Mouse (Mus musculus) kidney, postnatal 25 days (tissue): ENCODE measurements around the gene Gm49450.

Experiments used
- DNase-seq, 2 experiments: peaks; one replicate each; pipeline ENCODE4 v3.0.0; 2021; ENCODE audit warnings: mixed read lengths in 2 of 2

Gm49450 gene

DNA sequence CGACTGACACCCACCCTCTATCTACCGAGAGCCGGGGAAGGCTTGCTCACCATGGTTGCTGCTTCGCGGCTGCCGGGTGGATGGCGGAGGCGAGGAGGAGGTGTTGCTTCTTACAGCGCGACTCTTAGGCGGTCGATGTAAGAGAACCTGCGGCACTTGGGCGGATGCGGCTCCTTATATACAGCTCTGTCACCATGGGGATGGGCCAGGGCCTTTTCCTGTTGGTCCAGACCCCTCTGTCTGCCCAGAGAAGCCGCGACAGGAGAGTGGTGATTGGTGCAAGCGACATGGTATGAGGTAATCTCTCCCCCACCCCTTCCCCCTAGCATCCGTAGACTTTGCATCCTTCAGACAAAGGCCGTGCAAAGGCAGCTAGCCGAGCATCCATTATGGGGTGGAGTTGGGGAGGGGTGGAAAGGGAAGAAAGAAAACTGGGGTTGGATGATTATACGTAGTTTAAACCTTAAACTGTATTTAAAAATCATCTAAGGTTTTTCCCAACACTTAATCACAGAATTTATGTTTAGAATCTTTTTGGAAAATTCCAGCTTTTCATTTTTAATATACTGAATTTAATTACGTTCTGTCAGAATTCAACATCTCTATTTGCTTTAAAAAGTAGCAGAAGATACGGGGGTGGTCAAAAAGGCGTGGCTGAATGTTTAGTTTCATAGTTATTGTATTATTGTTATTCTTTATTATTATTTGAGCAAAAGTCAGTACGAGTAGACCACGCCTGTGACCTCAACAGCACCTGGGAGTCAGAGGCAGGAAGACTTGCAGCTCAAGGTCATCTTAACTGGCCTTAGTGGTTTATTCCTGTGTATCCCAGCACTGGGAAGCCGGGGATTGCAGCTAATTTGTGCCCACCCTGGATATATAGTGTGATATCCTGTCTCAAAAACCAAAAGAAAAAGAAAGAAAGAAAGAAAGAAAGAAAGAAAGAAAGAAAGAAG lies at the start of gene Gm49450, which contains the start of gene Tuba1a:
TSS of gene Gm49450 (minus strand) at position 151 of the 956 bp plus-strand sequence.
TSS of gene Tuba1a (minus strand) at position 303 of the 956 bp plus-strand sequence.
- peak; percentile 85 to 94 for DNase-seq

DNA sequence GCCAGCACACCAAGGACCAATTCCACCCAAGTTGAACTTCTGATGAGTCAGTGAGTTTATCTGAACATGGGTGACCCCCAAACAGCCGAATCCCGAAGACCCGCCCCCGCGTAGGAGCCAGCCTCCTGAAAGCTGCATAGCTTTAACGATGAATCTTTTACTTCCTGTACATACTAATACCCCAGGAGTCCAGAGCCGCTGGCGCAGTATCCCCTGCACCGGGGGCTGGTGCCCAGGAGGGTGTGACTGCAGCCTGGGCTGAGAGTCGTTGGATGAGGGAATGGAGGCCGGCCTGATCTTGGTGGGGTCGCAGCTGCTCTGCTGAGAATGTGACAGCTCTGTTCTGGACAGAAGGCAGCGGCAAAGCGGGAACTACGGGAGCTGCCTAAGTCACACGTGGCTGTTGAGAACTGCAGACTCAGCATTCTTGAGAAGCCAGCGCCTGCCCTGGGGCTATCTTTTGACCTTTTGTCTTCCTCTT lies 48.1 kb upstream of the Gm49450 start:
- peak; percentile 58 to 72 for DNase-seq

DNA sequence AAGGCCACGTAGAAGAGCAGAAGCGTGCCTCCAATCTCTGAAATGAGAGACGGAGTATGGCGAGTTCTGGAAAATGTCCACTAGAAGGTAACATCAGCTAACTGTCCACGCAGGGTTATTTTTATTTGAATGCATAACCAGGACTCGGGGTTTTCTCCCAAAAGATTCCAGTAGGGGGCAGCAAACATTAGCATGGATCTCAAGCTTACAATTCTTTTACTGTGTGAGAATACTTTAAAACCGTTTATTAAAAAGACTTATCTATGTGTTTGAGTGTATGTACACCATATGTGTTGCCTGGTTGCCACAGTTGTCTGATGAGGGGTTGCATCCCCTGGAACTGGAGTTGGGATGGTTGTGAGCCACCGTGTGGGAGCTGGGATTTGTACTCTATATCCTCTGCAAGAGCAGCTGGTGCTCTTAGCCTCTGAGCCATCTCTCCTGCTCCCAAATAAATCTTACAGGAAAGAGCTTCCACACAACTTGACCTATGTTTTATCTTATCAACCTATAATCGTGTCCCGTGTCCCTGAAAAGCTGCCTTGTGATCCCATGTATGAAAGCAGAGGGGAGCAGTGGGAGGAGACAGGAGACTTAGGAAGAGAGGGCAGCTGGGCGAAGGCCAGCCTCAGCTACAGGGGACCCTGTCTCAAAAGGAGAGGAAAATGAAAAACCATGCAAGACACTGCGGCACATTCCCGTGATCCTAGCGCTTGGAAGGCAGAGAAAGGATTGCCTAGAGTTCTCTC lies 47.4 kb upstream of the Gm49450 start:
- DNase-seq: peak in 1 of 2 experiments; percentile 86

DNA sequence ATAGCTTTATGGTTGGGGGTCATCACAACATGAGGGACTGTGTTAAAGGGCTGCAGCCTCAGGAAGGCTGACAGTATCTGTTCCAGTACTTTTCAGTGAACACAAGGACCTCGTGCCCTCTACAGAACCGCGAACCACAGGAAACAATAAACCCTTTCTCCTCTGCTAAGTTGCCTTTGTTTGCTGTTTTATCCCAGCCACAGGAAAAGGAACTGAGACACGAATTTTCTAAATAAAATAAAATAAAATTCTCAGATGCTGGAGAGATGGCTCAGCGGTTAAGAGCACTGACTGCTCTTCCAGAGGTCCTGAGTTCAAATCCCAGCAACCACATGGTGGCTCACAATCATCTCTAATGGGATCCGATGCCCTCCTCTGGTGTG lies 45.4 kb upstream of the Gm49450 start:
- DNase-seq: no peak

DNA sequence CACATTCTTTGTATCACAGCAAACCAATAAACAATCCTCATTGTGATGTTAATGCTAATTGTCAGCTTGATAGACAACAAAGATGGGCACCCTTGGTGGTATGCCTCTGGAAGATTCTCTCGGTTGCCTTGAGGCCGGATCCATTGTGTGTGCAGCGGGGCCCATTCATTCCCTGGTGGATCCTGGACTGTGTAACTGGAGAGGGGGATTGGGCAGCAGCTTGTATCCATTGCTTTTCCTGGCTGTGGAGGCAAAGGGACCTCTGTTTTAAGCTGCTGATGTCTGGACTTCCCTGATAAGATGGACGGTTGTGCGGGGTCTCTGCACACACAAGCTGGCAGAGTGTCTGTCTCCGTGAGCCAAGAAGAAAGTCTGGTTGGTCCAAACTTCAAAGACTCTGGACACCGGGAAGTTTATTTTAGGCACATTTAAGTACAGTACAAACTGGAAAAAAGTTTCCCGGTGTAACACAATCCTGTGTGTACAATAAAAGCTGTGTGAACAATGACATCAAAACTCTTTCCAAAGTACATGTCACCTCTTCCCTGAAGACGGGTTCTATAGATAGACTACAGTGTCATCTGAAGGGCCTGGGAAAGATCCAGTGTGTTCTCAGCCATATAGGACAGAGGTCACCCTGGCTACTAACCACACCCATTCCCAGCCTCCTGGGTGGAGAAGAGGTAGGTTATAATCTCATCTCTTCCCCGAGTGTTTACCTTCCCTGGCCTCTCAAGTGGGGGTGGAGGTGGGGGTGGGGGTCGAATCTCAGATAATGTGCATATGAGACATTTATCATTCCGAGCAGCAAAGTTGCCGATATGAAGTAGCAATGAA lies 44.8 kb upstream of the Gm49450 start:
- no peak for DNase-seq

DNA sequence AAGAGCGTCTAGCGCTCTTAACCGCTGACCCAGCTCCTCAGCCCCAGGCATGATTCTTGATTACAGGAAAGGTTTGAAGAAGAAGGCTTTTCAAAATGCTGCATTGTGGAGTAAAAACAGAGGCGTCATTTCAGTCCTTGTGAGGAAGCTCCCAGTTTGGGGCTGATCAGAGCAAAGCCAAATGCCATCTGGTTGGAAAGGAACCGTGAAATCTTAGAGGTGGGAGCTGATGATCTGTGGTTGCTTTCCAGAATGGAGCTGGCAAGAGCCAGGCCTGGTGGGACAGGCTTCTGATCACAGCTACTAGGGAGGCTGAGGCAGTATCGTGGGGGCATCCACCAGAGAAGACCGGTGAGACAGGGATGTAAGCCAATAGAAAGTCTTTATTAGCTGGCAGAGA lies 43.5 kb upstream of the Gm49450 start:
- DNase-seq: no peak

DNA sequence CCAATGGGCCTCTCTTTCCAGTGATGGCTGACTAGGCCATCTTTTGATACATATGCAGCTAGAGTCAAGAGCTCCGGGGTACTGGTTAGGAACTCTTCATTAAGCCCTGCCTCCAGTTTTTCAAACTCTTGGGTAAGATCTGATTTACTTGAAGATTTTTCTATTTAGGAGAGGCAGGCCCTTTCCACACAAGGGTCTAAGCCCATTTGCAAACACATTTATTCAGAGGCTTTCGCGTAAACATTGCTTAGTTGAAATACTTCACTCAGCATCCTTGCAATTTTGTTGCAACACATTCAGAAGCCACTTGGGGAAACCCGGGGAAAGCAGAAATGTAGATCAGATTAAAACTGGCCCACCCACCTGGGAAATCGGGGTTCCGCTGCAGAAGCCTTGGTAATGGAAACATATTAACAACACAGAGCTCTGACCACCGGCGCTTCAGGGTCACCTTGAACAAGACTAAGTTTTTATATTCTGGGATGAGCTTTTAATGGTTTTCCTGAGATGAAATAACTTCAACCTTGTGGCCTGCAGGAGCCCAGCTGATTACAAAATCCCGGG lies 41.7 kb upstream of the Gm49450 start:
- no peak for DNase-seq

DNA sequence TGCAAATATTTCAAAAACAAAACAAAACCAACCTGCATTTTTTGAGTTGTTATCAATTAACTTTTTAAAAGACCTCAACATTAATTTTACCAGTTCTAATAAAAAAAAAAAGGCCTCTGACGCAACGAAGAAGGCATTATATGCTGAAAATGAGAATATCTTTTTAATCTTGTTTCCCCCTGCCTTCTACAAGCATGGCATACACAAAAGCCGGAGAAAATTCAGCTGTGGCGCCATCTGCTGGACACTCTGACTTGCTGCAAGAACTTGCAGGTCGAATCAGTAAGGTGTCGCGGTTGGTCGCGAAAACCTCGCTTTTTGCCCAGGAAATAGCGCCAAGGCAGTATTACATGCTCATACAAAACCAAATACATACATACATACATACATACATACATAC lies 40.5 kb upstream of the Gm49450 start:
- DNase-seq: peak; percentile 92

DNA sequence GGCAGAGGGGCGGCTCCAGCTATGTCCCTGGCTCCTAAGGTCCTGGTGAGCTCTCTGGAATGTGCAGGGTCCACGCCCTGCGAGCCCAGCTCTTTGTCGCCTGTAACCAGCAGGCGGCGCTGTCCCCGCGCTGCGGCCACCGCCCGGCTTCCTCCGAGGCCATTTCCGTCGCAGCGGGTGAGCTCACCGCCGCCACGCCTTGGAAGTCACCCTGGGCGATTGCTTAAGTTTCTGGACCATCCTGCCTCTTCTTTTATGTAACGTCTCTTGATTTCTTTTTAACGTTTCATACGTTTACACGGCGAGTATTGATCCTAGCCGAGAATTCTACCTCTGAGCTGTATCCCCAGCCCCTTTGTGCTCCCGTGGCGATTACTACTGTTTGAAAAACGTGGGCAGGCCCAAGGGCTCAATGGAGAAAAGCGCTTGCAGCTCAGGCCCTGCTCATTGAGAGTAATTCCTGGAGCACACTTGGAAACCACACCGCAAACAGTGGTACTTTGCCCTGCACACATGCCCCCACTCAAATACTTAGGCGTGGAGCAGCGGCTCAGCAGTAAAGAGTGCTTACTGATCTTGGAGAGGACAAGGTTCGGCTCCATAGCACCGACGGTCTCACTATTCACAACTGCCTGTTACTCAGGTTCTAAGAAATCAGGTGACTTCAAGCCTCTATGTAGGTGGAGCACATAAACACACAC lies 39.9 kb upstream of the Gm49450 start:
- DNase-seq: peak; percentile 94 to 95

DNA sequence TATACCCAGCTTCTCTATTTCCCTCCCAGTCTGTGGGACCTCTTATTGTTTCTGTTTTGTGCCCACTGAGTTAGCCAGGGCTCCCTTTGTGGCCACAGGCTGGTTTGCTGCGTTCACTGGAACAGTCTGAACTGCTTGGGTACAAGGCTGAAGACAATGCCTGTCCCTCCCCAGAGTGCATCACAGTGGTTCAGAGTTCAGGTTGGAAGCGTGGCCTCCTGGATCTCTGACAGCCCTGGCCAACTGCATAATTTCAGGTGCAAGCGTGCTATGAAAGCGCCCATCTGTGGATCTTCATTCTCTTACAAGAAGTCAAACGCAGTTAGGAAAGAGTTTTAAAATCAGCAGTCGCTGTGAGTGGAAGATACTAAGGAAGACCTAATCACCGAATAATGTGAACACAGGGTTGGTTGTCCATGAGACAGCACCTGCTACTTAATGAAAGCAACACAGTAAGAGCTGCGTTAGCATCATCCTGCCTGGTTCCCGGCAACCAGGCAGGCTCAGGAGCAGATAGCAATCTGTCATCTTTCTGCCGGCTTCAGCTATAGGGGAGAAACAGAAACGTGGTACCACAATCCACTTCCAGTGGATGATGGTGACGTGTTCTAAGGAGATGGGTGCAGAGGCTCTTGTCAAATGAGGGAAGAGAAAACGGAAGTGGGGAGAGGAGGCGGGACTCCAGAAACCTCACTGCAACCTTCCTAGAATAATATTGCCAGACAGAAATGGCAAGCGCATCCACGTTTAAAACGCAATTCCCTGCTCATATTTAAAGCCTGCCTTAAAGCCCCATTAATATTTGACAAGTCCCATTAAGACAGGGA lies 38.9 kb upstream of the Gm49450 start:
- DNase-seq: peak; percentile 49 to 60

DNA sequence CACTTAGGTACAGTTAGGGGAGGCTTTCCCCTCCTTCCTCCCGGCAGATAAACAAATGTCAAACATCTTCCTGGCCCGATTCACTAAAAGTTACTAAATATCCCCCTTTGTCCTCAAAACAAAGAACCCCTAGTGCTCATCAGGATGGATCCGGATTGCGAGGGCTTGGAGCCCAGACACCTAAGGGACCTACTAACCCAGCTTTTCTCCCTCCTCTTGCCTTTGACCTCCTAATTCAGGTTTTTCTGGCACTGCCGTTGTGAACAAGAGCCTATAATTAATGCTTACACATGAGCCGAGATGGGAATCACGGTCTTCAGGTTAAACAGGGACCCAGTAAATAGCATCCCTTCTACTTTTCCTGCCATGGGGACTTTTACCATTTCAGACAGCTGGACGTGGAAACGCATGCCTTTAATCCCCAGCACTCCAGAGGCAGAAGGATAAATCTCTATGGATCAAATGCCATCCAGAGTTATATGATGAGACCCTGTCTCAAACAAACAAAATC lies 38.2 kb upstream of the Gm49450 start:
- no peak for DNase-seq

DNA sequence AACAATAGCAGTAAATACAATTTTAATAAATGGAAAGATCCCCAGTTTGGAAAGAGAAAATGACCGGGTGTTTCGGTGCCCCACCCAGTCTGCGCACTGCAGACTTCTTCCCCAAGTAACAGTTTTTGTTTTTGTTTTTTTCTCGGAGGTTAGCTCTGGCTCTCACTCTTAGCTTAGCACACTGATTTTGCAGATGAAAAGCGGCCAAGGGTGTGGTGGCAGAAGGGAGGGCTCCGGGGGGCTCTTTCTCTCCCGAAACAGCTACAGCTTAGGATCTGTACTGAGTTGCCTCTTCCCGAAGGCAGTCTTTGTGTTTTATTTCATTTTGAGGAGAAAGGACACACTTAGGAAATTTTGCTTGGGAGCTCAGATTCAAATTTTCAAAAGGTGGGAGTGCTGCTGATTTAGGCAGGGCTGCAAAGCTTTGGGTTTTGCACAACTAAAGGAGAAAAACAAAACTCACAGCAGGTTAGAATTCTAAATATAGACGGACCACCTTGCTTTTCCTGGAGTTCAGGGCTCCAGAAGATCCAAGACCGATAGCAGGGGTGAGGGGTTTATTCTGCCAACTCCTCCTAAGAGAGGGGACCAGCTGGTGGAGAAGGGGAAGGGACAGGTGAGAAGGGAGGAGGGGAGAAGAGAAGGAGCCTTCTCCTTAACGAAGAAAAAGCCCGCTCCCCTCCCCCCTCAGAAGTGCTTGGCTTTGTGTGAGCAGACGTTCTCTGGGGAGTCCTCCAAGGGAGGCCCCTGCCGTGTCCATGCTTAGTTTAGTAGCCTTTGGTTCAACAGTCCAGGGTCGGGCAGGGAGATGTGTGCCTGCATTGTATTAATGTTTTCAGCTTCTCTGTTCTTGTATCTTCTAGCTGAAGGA lies 37.6 kb upstream of the Gm49450 start:
- DNase-seq: no peak

DNA sequence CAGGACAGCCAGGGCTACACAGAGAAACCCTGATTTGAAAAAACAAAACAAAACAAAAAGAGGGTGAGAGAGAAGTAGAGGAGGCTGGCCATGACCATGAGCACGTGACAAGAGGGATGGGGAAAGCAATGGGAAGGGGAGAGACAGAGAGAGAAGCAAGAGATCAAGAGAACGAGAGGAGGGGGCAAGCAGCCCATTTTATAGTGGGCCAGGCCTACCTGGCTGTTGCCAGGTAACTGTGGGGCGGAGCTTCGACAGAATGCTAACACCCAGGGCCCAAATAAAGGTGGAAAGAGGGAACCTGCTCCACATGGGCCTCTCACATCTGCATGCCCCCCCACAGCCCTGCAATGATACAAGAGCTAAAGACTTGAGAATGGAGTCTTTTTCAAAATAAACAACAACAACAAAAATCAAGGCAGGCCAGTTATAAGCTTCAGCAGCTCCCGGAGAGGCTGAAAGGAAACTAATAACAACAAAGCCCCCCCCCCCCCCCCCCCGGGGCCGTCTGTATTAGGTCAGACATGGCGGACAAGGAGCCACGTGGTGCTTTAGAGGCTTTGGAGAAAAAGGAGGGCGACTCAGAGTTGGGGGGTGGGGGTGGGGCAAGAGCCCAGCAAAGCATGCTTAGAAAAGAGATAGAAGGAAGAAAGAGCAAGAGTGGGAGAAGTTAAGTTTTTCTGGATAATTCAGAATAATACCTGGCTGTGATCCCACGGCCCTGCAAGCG lies 36.5 kb upstream of the Gm49450 start:
- no peak for DNase-seq

DNA sequence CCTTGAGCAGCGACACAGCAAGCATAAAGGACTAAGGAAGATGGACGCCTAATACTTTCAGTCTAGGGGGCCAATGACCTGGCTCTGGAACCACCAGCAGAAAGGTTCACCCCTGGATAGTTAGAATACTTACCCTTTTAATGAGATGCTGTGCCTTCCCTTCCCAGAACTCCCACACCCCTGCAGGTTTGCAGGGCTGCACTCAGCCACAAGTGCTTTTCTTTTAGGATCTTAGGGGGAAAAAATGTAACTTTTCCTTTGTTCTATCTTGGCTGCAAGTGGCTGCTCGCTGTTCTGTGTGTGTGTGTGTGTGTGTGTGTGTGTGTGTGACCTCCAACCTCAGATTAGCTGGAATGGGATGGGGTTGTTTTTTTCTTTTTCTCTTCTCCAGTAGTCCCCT lies 35.4 kb upstream of the Gm49450 start:
- no peak for DNase-seq

DNA sequence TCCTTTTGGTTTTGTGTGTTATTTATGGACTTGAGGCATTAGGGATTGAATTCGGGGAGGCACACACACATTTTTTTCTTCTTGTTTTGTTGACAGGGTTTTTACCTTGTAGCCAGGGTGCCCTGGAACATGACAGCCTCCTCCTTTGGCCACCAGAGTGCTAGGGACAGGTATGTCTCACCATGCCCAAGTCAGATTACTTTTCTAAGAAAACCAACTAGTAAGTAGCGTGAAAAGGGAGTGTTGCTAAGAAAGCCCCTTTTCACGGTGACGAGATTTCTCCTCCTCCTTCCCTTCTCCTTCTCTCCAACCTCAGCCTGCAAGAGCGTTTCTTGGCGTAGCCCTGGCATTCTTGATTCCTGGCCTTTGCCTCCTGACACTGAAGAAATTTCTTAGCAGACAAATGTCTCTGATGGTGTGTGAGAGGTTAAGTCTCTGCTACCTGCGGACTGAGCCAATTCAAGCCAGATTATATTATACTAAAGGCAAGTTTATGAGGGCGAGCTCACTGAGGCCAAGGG lies 34.4 kb upstream of the Gm49450 start:
- no peak for DNase-seq

DNA sequence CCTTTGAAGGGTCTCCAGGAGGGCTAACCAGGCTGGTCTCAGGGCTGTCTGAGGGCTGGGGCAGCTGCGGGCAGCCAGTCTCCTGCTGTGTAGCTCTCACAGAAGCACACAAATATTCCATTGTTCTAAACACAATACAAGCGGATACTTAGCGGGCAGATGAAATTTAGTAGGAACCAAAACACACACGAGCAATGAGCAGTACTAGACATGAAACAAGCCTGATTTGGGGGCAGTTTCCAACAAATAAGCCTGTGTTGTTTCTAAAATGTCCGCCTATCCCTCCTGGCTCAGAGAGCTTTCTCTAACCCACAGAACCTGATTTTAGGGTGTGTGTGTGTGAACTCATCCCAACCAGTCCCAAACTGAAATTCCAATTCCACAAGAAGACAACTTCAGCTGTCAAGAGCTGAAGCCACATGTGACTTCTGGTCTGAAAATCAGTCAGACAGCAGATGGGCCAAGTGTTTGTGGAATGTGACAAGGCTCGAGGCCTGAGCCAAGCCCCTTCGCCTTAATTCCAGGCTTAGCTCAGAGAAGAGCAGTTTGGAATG lies 33.8 kb upstream of the Gm49450 start:
- DNase-seq: no peak

DNA sequence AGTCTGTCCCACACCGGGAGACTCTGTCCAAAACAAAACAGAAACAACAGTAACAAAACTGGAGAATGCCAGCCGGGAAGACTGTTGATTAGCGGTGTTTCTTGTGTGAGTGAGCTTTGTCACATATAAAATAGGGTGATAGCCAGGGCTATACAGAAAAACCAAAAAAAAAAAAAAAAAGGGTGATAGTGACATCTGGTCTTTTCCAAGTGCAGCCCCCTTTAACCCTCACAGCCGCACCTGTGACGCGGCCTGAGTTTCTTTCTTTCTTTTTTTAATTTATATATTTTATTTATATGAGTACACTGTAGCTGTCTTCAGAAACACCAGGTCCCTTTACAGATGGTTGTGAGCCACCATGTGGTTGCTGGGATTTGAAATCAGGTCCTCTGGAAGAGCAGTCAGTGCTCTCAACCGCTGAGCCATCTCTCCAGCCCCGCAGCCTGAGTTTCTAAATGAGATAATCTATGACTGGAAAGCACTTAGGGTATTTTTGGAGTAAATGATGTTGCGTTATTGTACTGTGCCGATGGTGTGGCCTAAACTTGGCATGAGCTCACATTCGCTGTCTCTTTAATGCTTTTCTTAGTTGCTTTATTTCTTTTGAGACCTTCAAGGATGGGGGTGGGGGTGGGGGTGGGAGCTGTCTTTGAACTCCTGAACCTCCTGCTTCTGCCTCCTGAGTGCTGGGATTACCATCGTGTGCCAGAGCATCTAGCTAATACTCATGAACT lies 32.8 kb upstream of the Gm49450 start:
- no peak for DNase-seq
